Mouse (Mus musculus): ENCODE measurements at regions not wholly inside any gene's neighbourhood (a gene's known extent, or its start where the extent isn't known, plus 50 kb on each side); places are given as distances from the start of the nearest gene placed in this dataset.

- no peak for ATAC-seq (replicated peaks; ENCODE audit: poor library complexity)
Measured at GRCm38 (mm10) chr1:119196674-119197414, 143.4 kb upstream of the Gli2 start.

- ATAC-seq (replicated peaks; ENCODE audit: poor library complexity) = no peak
Measured at GRCm38 (mm10) chr1:119194533-119194932, 141.1 kb upstream of the Gli2 start.

- ATAC-seq (replicated peaks; ENCODE audit: poor library complexity) = no peak
Measured at GRCm38 (mm10) chr1:119191177-119191576, 137.8 kb upstream of the Gli2 start.

- ATAC-seq (replicated peaks; ENCODE audit: poor library complexity) = no peak
Measured at GRCm38 (mm10) chr1:119189461-119190066, 136.1 kb upstream of the Gli2 start.

- no peak for ATAC-seq (replicated peaks; ENCODE audit: poor library complexity)
Measured at GRCm38 (mm10) chr1:119187301-119187700, 133.9 kb upstream of the Gli2 start.

GRCm38 (mm10) chr1:119186856-119187255 is 133.4 kb upstream of the Gli2 start:
- ATAC-seq (replicated peaks; ENCODE audit: poor library complexity) = no peak

GRCm38 (mm10) chr1:119183558-119184270 is 130.3 kb upstream of the Gli2 start:
- no peak for ATAC-seq (replicated peaks; ENCODE audit: poor library complexity)

GRCm38 (mm10) chr1:119173030-119173756 is 119.8 kb upstream of the Gli2 start:
- no peak for ATAC-seq (replicated peaks; ENCODE audit: poor library complexity)

GRCm38 (mm10) chr1:119167443-119167842 is 114.0 kb upstream of the Gli2 start:
- ATAC-seq (replicated peaks; ENCODE audit: poor library complexity) = no peak

GRCm38 (mm10) chr1:119166286-119166685 is 112.9 kb upstream of the Gli2 start:
- ATAC-seq (replicated peaks; ENCODE audit: poor library complexity) = no peak

GRCm38 (mm10) chr1:119164811-119165210 is 111.4 kb upstream of the Gli2 start:
- no peak for ATAC-seq (replicated peaks; ENCODE audit: poor library complexity)

- ATAC-seq (replicated peaks; ENCODE audit: poor library complexity) = no peak
Measured at GRCm38 (mm10) chr1:119163846-119164245, 110.4 kb upstream of the Gli2 start.

- ATAC-seq (replicated peaks; ENCODE audit: poor library complexity) = no peak
Measured at GRCm38 (mm10) chr1:119163114-119163740, 109.8 kb upstream of the Gli2 start.

- no peak for ATAC-seq (replicated peaks; ENCODE audit: poor library complexity)
Measured at GRCm38 (mm10) chr1:119161751-119162150, 108.3 kb upstream of the Gli2 start.

GRCm38 (mm10) chr1:119160354-119160753 is 106.9 kb upstream of the Gli2 start:
- ATAC-seq (replicated peaks; ENCODE audit: poor library complexity) = 0 out of 2 replicates have a peak, but pooled peaks have one; percentile 42

GRCm38 (mm10) chr1:119157171-119157700 is 103.8 kb upstream of the Gli2 start:
- ATAC-seq (replicated peaks; ENCODE audit: poor library complexity) = no peak

- no peak for ATAC-seq (replicated peaks; ENCODE audit: poor library complexity)
Measured at GRCm38 (mm10) chr1:119153619-119154018, 100.2 kb upstream of the Gli2 start.

- no peak for ATAC-seq (replicated peaks; ENCODE audit: poor library complexity)
Measured at GRCm38 (mm10) chr1:119152776-119153175, 99.4 kb upstream of the Gli2 start.

GRCm38 (mm10) chr1:119147506-119147905 is 94.1 kb upstream of the Gli2 start:
- no peak for ATAC-seq (replicated peaks; ENCODE audit: poor library complexity)

GRCm38 (mm10) chr1:119143808-119144207 is 90.4 kb upstream of the Gli2 start:
- ATAC-seq (replicated peaks; ENCODE audit: poor library complexity) = no peak

GRCm38 (mm10) chr1:119129039-119129438 is 75.6 kb upstream of the Gli2 start:
- no peak for ATAC-seq (replicated peaks; ENCODE audit: poor library complexity)
